Mouse (Mus musculus) stomach, embryonic 16.5 days (tissue): Measurements from ENCODE around the gene Tspan11. TPM values are rescaled to one million over a fixed set of nuclear protein-coding genes. Genes with fewer than 3 reads are reported as not detected.

Experiments used
- ATAC-seq: fragments of 200-750 bp; cut with Nextera tagmentation; 2 replicates; pipeline ENCODE4 v1.8.0; 2017; ENCODE audit warnings: moderate number of reproducible peaks, moderate TSS enrichment; ENCODE audit not compliant: insufficient read depth, low FRiP score
- H3K27ac ChIP-seq: fragments of 300-500 bp; sonication (generic); 2 replicates; pipeline ENCODE4 v1.5.1; 2014; ENCODE audit warnings: low read length
- H3K27me3 ChIP-seq: fragments of 300-500 bp; sonication (generic); 2 replicates; pipeline ENCODE4 v1.6.1; 2014; ENCODE audit warnings: low read length, control low read depth, mixed read lengths; ENCODE audit not compliant: control insufficient read depth, insufficient read depth
- H3K36me3 ChIP-seq: fragments of 300-500 bp; sonication (generic); 2 replicates; pipeline ENCODE4 v1.6.1; 2014; ENCODE audit warnings: low read length; ENCODE audit not compliant: control insufficient read depth, insufficient read depth
- H3K4me1 ChIP-seq: fragments of 300-500 bp; sonication (generic); 2 replicates; pipeline ENCODE4 v1.6.1; 2014; ENCODE audit warnings: low read length, control low read depth, mixed read lengths; ENCODE audit not compliant: control insufficient read depth, insufficient read depth
- H3K4me2 ChIP-seq: fragments of 300-500 bp; sonication (generic); 2 replicates; pipeline ENCODE4 v1.6.1; 2014; ENCODE audit warnings: low read depth, low read length, mixed read lengths
- H3K4me3 ChIP-seq: fragments of 300-500 bp; sonication (generic); replicated peaks from 2 replicates; pipeline ENCODE4 v1.5.1; 2014; ENCODE audit warnings: mild to moderate bottlenecking, low read length
- H3K9ac ChIP-seq: fragments of 300-500 bp; sonication (generic); 2 replicates; pipeline ENCODE4 v1.6.1; 2014; ENCODE audit warnings: low read length
- H3K9me3 ChIP-seq: fragments of 300-500 bp; sonication (generic); replicated peaks from 2 replicates; pipeline ENCODE4 v1.6.1; 2016; ENCODE audit warnings: low read length, control low read depth; ENCODE audit not compliant: control insufficient read depth
- WGBS: fragments of 180-500 bp; shearing (Covaris S2); extraction: QIAGEN DNeasy Blood & Tissue Kit; methylation state at CpG from one replicate; pipeline ENCODE4 v1.1.7; 2014; 5-methylcytosine and 5-hydroxymethylcytosine counted together
- polyA plus RNA-seq: library from polyadenylated mRNA; unstranded; fragments of >200 nt; fragmentation: Nextera tagmentation; extraction: Ambion mirVana; gene quantifications from 2 replicates; pipeline ENCODE4 v1.2.1, GENCODE M21; 2015

Gene Tspan11
- polyA plus RNA-seq, 1 experiment from 2014 or later: 4.1 TPM

- Histone ChIP-seq H3K4me3 (no peak overlapping the region), H3K9ac (no peak overlapping the region), H3K36me3 (no peaks in the 10 kb centered on the region), H3K27ac (no peak overlapping the region), H3K9me3 (no peaks in the 10 kb centered on the region), H3K27me3 (no peaks in the 10 kb centered on the region), H3K4me2 (peak overlapping the region; percentile 36), H3K4me1 (peaks cover 13% of the 10 kb centered on the region)
- ATAC-seq: 0 out of 2 replicates have a peak, but pooled peaks have one; percentile 8
- WGBS: 13% methylated on average over 16 of the region's 16 CpGs
Observed at GRCm38 (mm10) chr6:127853771-127854687, 33.4 kb upstream of the Tspan11 start.

GRCm38 (mm10) chr6:127854688-127855013, 32.7 kb upstream of the Tspan11 start:
- WGBS: 89% methylated on average over 2 of the region's 2 CpGs
- Histone ChIP-seq H3K27ac (no peak overlapping the region), H3K4me3 (no peak overlapping the region), H3K4me2 (0 out of 2 replicates have a peak overlapping the region, but pooled peaks have one; percentile 36), H3K9ac (no peak overlapping the region), H3K9me3 (no peaks in the 10 kb centered on the region), H3K36me3 (no peaks in the 10 kb centered on the region), H3K4me1 (peaks cover 13% of the 10 kb centered on the region), H3K27me3 (no peaks in the 10 kb centered on the region)
- ATAC-seq: no peak

- Histone ChIP-seq H3K4me1 (peaks cover 13% of the 10 kb centered on the region), H3K9me3 (no peaks in the 10 kb centered on the region), H3K27ac (no peak overlapping the region), H3K9ac (no peak overlapping the region), H3K36me3 (no peaks in the 10 kb centered on the region), H3K27me3 (no peaks in the 10 kb centered on the region), H3K4me2 (no peak overlapping the region), H3K4me3 (no peak overlapping the region)
- WGBS: 68% methylated on average over 9 of the region's 9 CpGs
- ATAC-seq: no peak
Observed at GRCm38 (mm10) chr6:127855711-127856295, 31.6 kb upstream of the Tspan11 start.

GRCm38 (mm10) chr6:127861951-127862350, 25.4 kb upstream of the Tspan11 start:
- H3K9me3 ChIP-seq: no peaks in the 10 kb centered on the region
- no peak overlapping the region for H3K4me3 ChIP-seq
- H3K27me3 ChIP-seq: no peaks in the 10 kb centered on the region
- no peaks in the 10 kb centered on the region for H3K4me1 ChIP-seq
- H3K27ac ChIP-seq: no peak overlapping the region
- no peak overlapping the region for H3K4me2 ChIP-seq
- no peaks in the 10 kb centered on the region for H3K36me3 ChIP-seq
- no peak for ATAC-seq
- WGBS: 75% methylated on average over 9 of the region's 9 CpGs
- no peak overlapping the region for H3K9ac ChIP-seq

GRCm38 (mm10) chr6:127865391-127865790, 22.0 kb upstream of the Tspan11 start:
- Histone ChIP-seq H3K36me3 (no peaks in the 10 kb centered on the region), H3K9ac (no peak overlapping the region), H3K9me3 (no peaks in the 10 kb centered on the region), H3K4me3 (no peak overlapping the region), H3K27ac (no peak overlapping the region), H3K27me3 (no peaks in the 10 kb centered on the region), H3K4me2 (no peak overlapping the region), H3K4me1 (peaks cover 3% of the 10 kb centered on the region; the same call in 1 of the 2 replicates)
- 67% methylated on average over 4 of the region's 4 CpGs for WGBS
- ATAC-seq: no peak

GRCm38 (mm10) chr6:127868546-127868945, 18.8 kb upstream of the Tspan11 start:
- ATAC-seq: no peak
- H3K27me3 ChIP-seq: no peaks in the 10 kb centered on the region
- H3K27ac ChIP-seq: no peak overlapping the region
- H3K4me1 ChIP-seq: peaks cover 3% of the 10 kb centered on the region
- no peak overlapping the region for H3K4me2 ChIP-seq
- no peak overlapping the region for H3K9ac ChIP-seq
- H3K36me3 ChIP-seq: no peaks in the 10 kb centered on the region
- no peak overlapping the region for H3K4me3 ChIP-seq
- H3K9me3 ChIP-seq: no peaks in the 10 kb centered on the region
- 65% methylated on average over 8 of the region's 8 CpGs for WGBS

- peaks cover 3% of the 10 kb centered on the region for H3K4me1 ChIP-seq
- H3K4me3 ChIP-seq: no peak overlapping the region
- no peak overlapping the region for H3K9ac ChIP-seq
- H3K36me3 ChIP-seq: no peaks in the 10 kb centered on the region
- WGBS: 70% methylated on average over 7 of the region's 7 CpGs
- no peaks in the 10 kb centered on the region for H3K9me3 ChIP-seq
- H3K27me3 ChIP-seq: no peaks in the 10 kb centered on the region
- H3K4me2 ChIP-seq: no peak overlapping the region
- ATAC-seq: no peak
- H3K27ac ChIP-seq: no peak overlapping the region
Observed at GRCm38 (mm10) chr6:127869121-127869520, 18.3 kb upstream of the Tspan11 start.

- H3K4me2 ChIP-seq: no peak overlapping the region
- 56% methylated on average over 12 of the region's 12 CpGs for WGBS
- H3K9me3 ChIP-seq: no peaks in the 10 kb centered on the region
- peak overlapping the region; percentile 77 for H3K27ac ChIP-seq
- H3K36me3 ChIP-seq: no peaks in the 10 kb centered on the region
- H3K27me3 ChIP-seq: no peaks in the 10 kb centered on the region
- no peak overlapping the region for H3K9ac ChIP-seq
- ATAC-seq: peak; percentile 79; the same call in 1 of the 2 replicates
- peaks cover 3% of the 10 kb centered on the region for H3K4me1 ChIP-seq
- H3K4me3 ChIP-seq: no peak overlapping the region
Observed at GRCm38 (mm10) chr6:127870345-127871324, 16.8 kb upstream of the Tspan11 start.
